Mouse (Mus musculus) ES-Bruce4 (cell line): ENCODE measurements around the gene Olfr1133. TPM values are rescaled to one million over a fixed set of nuclear protein-coding genes. Genes with fewer than 3 reads are reported as not detected.

ENCODE experiments used
- H3K27ac ChIP-seq: 2 replicates; pipeline ENCODE4 v1.5.1; 2012; ENCODE audit warnings: low read length, inconsistent platforms; ENCODE audit not compliant: insufficient read depth
- H3K27me3 ChIP-seq: 2 replicates; pipeline ENCODE4 v1.6.1; 2012; ENCODE audit warnings: mild to moderate bottlenecking, low read length, inconsistent platforms; ENCODE audit not compliant: control insufficient read depth, poor library complexity, insufficient read depth, severe bottlenecking
- H3K36me3 ChIP-seq: 2 replicates; pipeline ENCODE4 v1.6.1; 2012; ENCODE audit warnings: inconsistent platforms, mild to moderate bottlenecking, low read length, moderate library complexity; ENCODE audit not compliant: control insufficient read depth, poor library complexity, insufficient read depth, severe bottlenecking
- H3K4me1 ChIP-seq: one replicate; pipeline ENCODE4 v1.8.1; 2011; ENCODE audit warnings: low read length; ENCODE audit not compliant: control insufficient read depth, insufficient read depth
- H3K4me3 ChIP-seq: 2 replicates; pipeline ENCODE4 v1.5.1; 2011; ENCODE audit warnings: low read depth, mild to moderate bottlenecking, low read length
- H3K9ac ChIP-seq: 2 replicates; pipeline ENCODE4 v1.6.1; 2012; ENCODE audit warnings: low read depth, mild to moderate bottlenecking, inconsistent platforms; ENCODE audit not compliant: poor library complexity, severe bottlenecking
- H3K9me3 ChIP-seq: replicated peaks from 2 replicates; pipeline ENCODE4 v1.6.1; 2012; ENCODE audit warnings: mild to moderate bottlenecking, low read length, inconsistent platforms; ENCODE audit not compliant: control insufficient read depth, poor library complexity, insufficient read depth, severe bottlenecking
- CTCF ChIP-seq: IDR thresholded peaks from one replicate; pipeline ENCODE4 v1.8.1; 2011; ENCODE audit warnings: low read depth, low read length
- EP300 ChIP-seq: IDR thresholded peaks from 2 replicates; pipeline ENCODE4 v1.6.1; 2011; ENCODE audit warnings: low read depth, low read length; ENCODE audit not compliant: insufficient read depth
- POLR2A ChIP-seq: IDR thresholded peaks from one replicate; pipeline ENCODE4 v1.8.1; 2011; ENCODE audit warnings: low read length; ENCODE audit not compliant: insufficient read depth
- polyA plus RNA-seq: library from polyadenylated mRNA; stranded (reverse); fragments of >200 nt; gene quantifications from 2 replicates; pipeline ENCODE4 v1.2.4, GENCODE M21; 2011; ENCODE audit warnings: low read depth; ENCODE audit not compliant: missing spikeins, insufficient read depth, insufficient read length

The Olfr1133 gene
- not detected in 2 replicates for polyA plus RNA-seq

DNA sequence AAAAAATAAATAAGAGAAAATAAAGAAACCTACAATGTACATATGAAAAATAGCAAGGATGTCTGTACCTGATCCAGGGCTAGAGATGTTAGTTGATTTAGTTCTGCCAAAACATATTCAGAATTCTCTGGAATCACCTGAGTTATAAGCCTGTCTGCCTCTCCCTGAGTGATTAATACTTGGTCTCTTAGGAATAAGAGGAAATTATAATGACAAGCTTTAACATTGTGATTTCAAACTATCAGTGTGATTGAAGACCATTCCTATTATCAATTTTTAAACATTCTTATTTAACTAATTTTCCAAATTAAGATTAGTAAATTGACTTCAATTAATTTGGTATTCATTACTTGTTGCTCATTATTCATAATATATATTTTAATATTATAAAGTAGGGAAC is at the start of gene Olfr1133:
Gene Olfr1133, minus strand, starts transcription at position 101 of the 400 bp plus-strand sequence.
- H3K36me3 ChIP-seq = no peaks in the 10 kb centered on the region
- H3K9ac ChIP-seq = no peak within 1 kb of the TSS
- no peaks in the 10 kb centered on the region for H3K27me3 ChIP-seq
- H3K4me3 ChIP-seq = no peak within 1 kb of the TSS
- no peak within 1 kb of the TSS for H3K27ac ChIP-seq
- H3K4me1 ChIP-seq = no peaks in the 10 kb centered on the region
- TF ChIP-seq POLR2A (no peak), CTCF (no peak), EP300 (no peak)
- no peaks in the 10 kb centered on the region for H3K9me3 ChIP-seq

DNA sequence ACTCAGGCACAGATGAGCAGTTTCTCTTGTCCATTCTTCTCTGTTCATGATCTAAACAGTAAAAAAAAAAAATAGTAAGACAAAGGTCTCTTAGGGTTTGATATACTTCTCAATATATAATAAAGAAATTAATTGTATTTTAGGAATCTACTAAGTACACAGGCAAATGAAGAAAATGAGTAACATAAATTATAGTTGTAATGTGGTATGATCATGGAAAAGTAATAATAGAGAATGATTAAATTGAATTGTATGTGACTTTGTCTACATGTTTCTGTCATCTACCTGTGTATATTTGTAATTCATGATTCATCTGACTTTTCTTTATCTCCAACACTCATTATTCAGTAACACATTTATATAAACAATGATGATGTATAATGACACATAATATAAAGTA is 46.7 kb upstream of the Olfr1133 start, which contains the start of gene Olfr1136:
Gene Olfr1136, minus strand, starts transcription at position 101 of the 400 bp plus-strand sequence.
- H3K4me1 ChIP-seq = no peaks in the 10 kb centered on the region
- H3K27me3 ChIP-seq = no peaks in the 10 kb centered on the region
- H3K9ac ChIP-seq = no peak within 1 kb of the TSS
- no peaks in the 10 kb centered on the region for H3K9me3 ChIP-seq
- no peaks in the 10 kb centered on the region for H3K36me3 ChIP-seq
- H3K27ac ChIP-seq = no peak within 1 kb of the TSS
- H3K4me3 ChIP-seq = no peak within 1 kb of the TSS
- TF ChIP-seq EP300 (no peak), CTCF (no peak), POLR2A (no peak)

DNA sequence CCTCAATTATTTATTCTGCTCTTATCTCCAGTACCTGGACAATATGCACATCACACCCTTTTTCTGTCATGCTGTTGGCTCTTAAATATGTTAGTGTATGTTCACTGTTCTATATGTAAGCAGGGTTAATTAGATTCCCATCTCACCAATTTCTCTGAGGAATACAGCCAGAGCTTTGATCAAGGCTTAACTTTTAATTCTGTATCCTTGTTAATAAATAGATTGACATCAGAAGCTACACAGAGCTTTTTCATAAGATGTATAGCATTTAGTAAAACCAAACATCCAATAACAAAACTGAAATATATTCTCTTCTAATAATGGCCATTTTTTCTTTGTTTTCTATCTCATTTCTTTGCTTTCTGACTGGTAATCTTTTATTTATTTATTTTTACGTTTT is 26.4 kb upstream of the Olfr1133 start, which contains the start of gene Olfr1135:
Gene Olfr1135, minus strand, starts transcription at position 101 of the 400 bp plus-strand sequence.
- Histone ChIP-seq H3K4me3 (no peak within 1 kb of the TSS), H3K27ac (no peak within 1 kb of the TSS), H3K36me3 (no peaks in the 10 kb centered on the region), H3K9ac (no peak within 1 kb of the TSS), H3K27me3 (no peaks in the 10 kb centered on the region), H3K4me1 (no peaks in the 10 kb centered on the region), H3K9me3 (no peaks in the 10 kb centered on the region)
- TF ChIP-seq EP300 (no peak), POLR2A (no peak), CTCF (no peak)

DNA sequence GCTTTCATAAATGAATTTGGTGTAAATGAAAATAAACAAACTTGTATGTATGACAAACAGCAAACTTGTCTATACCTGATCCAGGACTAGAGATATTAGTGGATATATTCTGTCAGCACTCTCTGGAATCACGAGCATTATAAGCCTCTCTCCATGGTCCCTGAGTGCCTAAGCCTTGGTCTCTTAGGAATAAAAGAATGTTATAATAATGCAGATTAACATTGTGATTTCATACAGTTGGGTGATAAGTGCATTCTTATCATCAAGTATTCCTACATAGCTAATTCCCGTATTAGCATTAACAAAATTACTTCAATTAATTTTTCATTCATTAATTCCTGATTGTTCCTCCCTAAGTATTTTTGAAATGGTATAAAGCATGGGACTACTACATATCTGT is 11.2 kb upstream of the Olfr1133 start, which contains the start of gene Olfr1134:
Gene Olfr1134, minus strand, starts transcription at position 101 of the 400 bp plus-strand sequence.
- no peak within 1 kb of the TSS for H3K27ac ChIP-seq
- no peaks in the 10 kb centered on the region for H3K4me1 ChIP-seq
- H3K9me3 ChIP-seq = no peaks in the 10 kb centered on the region
- H3K9ac ChIP-seq = no peak within 1 kb of the TSS
- H3K4me3 ChIP-seq = no peak within 1 kb of the TSS
- H3K27me3 ChIP-seq = no peaks in the 10 kb centered on the region
- H3K36me3 ChIP-seq = no peaks in the 10 kb centered on the region
- TF ChIP-seq POLR2A (no peak), CTCF (no peak), EP300 (no peak)

DNA sequence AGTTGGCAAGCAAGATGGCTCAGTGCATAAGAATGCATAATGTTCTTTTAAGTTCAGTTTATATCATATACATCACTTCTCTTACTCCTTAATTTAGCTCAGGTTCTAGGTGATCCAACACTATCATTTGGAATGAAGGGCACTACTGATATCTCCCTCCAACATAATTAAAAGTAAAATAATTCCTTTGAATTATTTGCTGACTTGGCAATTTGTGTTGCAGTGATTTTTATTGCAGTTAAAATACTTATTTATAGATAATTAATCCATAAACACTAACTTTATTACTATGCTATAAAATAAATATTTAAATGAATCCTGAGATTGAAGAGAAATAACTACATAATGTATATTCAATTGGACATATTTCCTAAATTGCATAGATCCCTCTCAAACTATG is 4.7 kb downstream of the Olfr1133 start:
- Histone ChIP-seq H3K9me3 (no peaks in the 10 kb centered on the region), H3K4me1 (no peaks in the 10 kb centered on the region), H3K9ac (no peak overlapping the region), H3K27ac (no peak overlapping the region), H3K4me3 (no peak overlapping the region), H3K36me3 (no peaks in the 10 kb centered on the region), H3K27me3 (no peaks in the 10 kb centered on the region)
- TF ChIP-seq POLR2A (no peak), EP300 (no peak), CTCF (no peak)

DNA sequence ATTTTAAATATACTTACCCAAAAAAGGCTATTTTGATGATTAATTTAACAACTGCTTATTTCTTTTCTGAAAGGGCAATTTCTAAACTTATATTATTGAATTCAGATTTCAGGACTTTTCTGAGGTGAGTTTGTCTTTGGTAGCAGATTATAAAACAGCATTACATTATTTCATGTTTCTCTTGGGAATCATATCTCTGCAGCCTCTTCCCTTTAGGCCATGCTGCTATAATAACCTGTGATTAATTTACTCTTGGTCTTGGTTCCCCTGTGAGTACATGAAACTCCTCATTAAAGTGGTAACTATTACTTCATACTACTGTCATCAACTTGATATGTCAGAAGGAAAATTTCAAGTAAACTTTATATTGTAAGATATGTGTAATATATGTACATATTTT is 9.7 kb downstream of the Olfr1133 start, which contains the start of gene Olfr1132:
Gene Olfr1132, minus strand, starts transcription at position 101 of the 400 bp plus-strand sequence.
- H3K36me3 ChIP-seq = no peaks in the 10 kb centered on the region
- no peaks in the 10 kb centered on the region for H3K27me3 ChIP-seq
- TF ChIP-seq EP300 (no peak), CTCF (no peak), POLR2A (no peak)
- no peak within 1 kb of the TSS for H3K9ac ChIP-seq
- no peak within 1 kb of the TSS for H3K4me3 ChIP-seq
- H3K9me3 ChIP-seq = no peaks in the 10 kb centered on the region
- no peaks in the 10 kb centered on the region for H3K4me1 ChIP-seq
- no peak within 1 kb of the TSS for H3K27ac ChIP-seq
